Mouse (Mus musculus): ENCODE results near the gene Uggt1. TPM values are rescaled to one million over a fixed set of nuclear protein-coding genes. Genes with fewer than 3 reads are reported as not detected.

The Uggt1 gene
- polyA plus RNA-seq, 1 experiment from 2014 or later, result 61.3 TPM

DNA sequence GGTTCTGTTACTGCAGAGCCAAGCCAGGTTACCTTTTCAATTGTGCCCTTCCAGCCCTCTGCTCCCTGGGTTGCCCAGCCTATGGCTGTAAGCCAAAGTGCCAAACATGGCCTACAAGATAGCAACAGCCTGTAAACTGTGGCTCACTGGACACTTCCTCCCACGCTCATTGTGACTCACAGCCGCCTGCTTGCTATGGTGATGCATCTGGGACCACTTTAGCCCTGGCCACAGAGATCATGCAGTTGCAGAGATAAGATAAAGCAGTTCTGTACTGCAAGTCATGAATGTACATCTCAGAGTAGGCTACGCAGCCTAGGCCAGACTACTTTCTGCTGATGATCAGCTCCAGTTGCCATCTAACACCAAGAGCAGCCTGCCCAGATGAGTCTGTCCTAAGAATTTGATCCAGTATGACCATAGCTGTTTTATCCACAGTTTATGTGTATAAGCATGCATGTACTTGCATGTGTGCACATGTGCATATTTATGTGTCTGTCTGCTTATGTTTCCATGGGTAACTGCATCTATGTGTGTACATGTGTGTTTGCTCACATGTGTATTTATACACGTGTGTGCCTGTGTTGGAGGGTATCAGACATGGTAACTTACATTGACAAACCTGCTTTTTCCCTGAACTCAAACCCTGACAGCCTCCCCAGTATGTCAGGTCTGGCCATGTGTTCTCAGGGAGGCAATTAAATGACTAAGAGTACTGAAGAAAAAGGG is 114.0 kb downstream of the Uggt1 start:
- H3K4me2 ChIP-seq (replicated peaks; ENCODE audit: low read depth, low read length), result no peak overlapping the region
- H3K27ac ChIP-seq (ENCODE audit: low read length), result no peak overlapping the region
- H3K36me3 ChIP-seq (ENCODE audit: insufficient read depth, low read length), result no peaks in the 10 kb centered on the region
- H3K4me3 ChIP-seq (ENCODE audit: low read length), result no peak overlapping the region
- ATAC-seq (ENCODE audit: low FRiP score, low TSS enrichment), result no peak
- H3K27me3 ChIP-seq (ENCODE audit: insufficient read depth, low read length), result no peaks in the 10 kb centered on the region
- WGBS, result 92% methylated on average over 4 of the region's 4 CpGs
- peaks cover 27% of the 10 kb centered on the region for H3K4me1 ChIP-seq (ENCODE audit: insufficient read depth, low read length)
- no peaks in the 10 kb centered on the region for H3K9me3 ChIP-seq (ENCODE audit: low read length)
- no peak overlapping the region for H3K9ac ChIP-seq (replicated peaks; ENCODE audit: low read length)

DNA sequence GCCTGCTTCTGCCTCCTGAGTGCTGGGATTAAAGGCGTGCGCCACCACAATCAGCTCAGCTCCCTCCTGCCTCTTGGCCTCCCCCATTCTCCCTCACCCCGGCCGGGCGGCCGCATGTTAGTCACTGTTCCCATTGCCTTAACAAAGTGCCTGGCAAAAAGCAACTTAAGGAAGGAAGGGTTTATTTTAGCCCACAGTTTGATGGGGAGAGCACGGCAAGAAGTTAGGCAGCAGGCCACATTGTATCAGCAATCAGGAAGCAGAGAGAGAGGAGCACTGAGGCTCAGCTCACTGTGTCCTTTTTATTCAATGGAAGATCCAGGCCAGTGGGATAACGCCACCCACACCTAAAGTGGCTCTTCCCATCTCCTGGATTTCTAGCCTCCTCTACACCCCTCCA is 114.6 kb downstream of the Uggt1 start:
- no peaks in the 10 kb centered on the region for H3K9me3 ChIP-seq (ENCODE audit: low read length)
- H3K27me3 ChIP-seq (ENCODE audit: insufficient read depth, low read length), result no peaks in the 10 kb centered on the region
- no peaks in the 10 kb centered on the region for H3K36me3 ChIP-seq (ENCODE audit: insufficient read depth, low read length)
- H3K4me3 ChIP-seq (ENCODE audit: low read length), result no peak overlapping the region
- no peak for ATAC-seq (ENCODE audit: low FRiP score, low TSS enrichment)
- no peak overlapping the region for H3K4me2 ChIP-seq (replicated peaks; ENCODE audit: low read depth, low read length)
- 94% methylated on average over 8 of the region's 8 CpGs for WGBS
- H3K27ac ChIP-seq (ENCODE audit: low read length), result peak overlapping the region; percentile 32; the same call in 1 of the 2 replicates
- H3K4me1 ChIP-seq (ENCODE audit: insufficient read depth, low read length), result peaks cover 27% of the 10 kb centered on the region
- H3K9ac ChIP-seq (replicated peaks; ENCODE audit: low read length), result no peak overlapping the region

DNA sequence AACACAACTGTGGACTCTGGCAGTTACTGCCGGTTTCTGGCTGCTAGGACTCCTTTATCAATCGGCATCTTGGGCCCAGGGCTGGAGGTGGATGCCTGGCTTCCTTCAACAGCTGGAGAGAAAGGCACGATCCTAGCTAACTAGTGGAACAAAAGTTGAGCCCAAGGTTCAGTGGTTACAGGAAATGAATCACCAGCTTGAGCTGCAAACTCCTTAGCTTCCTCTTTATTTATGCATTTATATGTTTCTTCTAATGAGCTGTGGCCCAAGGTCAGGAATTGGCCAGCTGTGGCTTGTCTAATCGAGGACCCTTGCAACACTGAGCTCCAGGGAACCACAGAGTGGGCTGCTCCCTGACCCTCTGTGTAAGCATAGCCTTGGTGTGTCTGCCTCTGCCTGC is 115.4 kb downstream of the Uggt1 start:
- Histone ChIP-seq H3K9me3 (ENCODE audit: low read length) (peaks cover 4% of the 10 kb centered on the region; the same call in 1 of the 2 replicates), H3K4me3 (ENCODE audit: low read length) (no peak overlapping the region), H3K4me2 (replicated peaks; ENCODE audit: low read depth, low read length) (no peak overlapping the region), H3K9ac (replicated peaks; ENCODE audit: low read length) (no peak overlapping the region), H3K4me1 (ENCODE audit: insufficient read depth, low read length) (peaks cover 27% of the 10 kb centered on the region), H3K27ac (ENCODE audit: low read length) (peak overlapping the region; percentile 87), H3K36me3 (ENCODE audit: insufficient read depth, low read length) (no peaks in the 10 kb centered on the region), H3K27me3 (ENCODE audit: insufficient read depth, low read length) (no peaks in the 10 kb centered on the region)
- WGBS, result 7% methylated on average over 4 of the region's 4 CpGs
- peak; percentile 88 for ATAC-seq (ENCODE audit: low FRiP score, low TSS enrichment)

DNA sequence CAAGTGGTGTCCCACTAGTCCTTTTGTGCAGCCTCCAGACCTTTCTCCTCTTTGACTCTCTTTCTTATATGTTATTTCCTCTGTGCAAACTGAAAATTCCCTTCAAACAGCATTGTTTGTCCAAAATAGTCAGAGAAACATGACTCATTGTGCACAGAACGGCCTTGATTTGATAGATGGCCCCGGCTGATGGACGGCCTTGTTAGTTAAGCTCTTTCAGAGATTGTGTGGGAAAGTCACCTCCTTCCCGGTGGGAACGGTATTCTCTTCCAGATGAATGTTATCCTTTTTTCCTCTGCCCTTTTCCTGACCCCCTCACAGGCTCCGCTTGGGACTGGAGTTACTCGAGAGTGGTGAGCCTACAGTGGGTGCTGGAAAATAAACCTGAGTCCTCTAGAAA is 119.4 kb downstream of the Uggt1 start:
- Histone ChIP-seq H3K9me3 (ENCODE audit: low read length) (peaks cover 4% of the 10 kb centered on the region; the same call in 1 of the 2 replicates), H3K27me3 (ENCODE audit: insufficient read depth, low read length) (no peaks in the 10 kb centered on the region), H3K9ac (replicated peaks; ENCODE audit: low read length) (no peak overlapping the region), H3K4me3 (ENCODE audit: low read length) (no peak overlapping the region), H3K27ac (ENCODE audit: low read length) (no peak overlapping the region), H3K4me1 (ENCODE audit: insufficient read depth, low read length) (peaks cover 13% of the 10 kb centered on the region), H3K36me3 (ENCODE audit: insufficient read depth, low read length) (no peaks in the 10 kb centered on the region), H3K4me2 (replicated peaks; ENCODE audit: low read depth, low read length) (no peak overlapping the region)
- WGBS, result 28% methylated on average over 7 of the region's 7 CpGs
- ATAC-seq (ENCODE audit: low FRiP score, low TSS enrichment), result no peak

DNA sequence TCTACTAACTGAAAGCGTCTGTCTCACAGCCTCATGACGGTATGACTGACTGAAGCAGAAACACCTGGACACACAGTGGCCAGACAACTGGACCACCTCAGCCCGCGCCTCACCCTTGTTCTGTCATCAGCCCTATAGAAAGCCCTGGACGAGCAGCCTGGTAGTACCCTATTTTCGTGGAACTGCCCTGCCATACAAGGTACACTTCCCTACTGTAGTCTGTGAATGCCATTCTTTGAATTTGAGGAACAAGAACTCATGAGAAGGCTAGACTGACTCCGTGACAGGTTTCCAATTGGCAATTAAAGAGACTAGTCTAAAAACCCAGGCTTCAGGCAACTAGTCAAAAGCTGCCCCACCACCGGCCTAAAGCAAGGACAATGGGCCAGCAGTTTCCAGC is 123.3 kb downstream of the Uggt1 start:
- no peak overlapping the region for H3K9ac ChIP-seq (replicated peaks; ENCODE audit: low read length)
- H3K9me3 ChIP-seq (ENCODE audit: low read length), result peaks cover 4% of the 10 kb centered on the region; the same call in 1 of the 2 replicates
- WGBS, result 88% methylated on average over 8 of the region's 8 CpGs
- no peaks in the 10 kb centered on the region for H3K4me1 ChIP-seq (ENCODE audit: insufficient read depth, low read length)
- no peak overlapping the region for H3K27ac ChIP-seq (ENCODE audit: low read length)
- H3K27me3 ChIP-seq (ENCODE audit: insufficient read depth, low read length), result no peaks in the 10 kb centered on the region
- no peak for ATAC-seq (ENCODE audit: low FRiP score, low TSS enrichment)
- no peak overlapping the region for H3K4me3 ChIP-seq (ENCODE audit: low read length)
- no peaks in the 10 kb centered on the region for H3K36me3 ChIP-seq (ENCODE audit: insufficient read depth, low read length)
- H3K4me2 ChIP-seq (replicated peaks; ENCODE audit: low read depth, low read length), result no peak overlapping the region

DNA sequence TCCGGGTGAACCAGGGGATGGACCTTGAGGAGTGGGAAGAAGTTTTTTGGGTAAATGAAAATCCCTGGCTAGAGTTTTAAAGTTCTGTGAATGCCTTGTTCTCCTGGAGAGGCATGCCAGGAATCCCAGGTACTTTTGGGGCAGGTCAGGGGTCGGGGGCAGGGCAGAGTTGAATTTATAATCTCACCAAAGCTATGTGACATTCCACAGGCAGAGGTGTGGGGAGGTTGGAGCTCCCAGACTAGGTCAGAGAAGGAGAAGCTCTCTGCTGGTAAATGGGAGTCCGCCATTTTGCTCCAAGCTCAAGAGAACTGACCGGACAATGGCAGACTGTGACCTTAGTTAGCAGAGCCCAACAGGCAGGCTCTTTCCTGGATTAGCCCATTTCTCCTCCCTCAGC is 125.1 kb downstream of the Uggt1 start:
- no peak for ATAC-seq (ENCODE audit: low FRiP score, low TSS enrichment)
- Histone ChIP-seq H3K9me3 (ENCODE audit: low read length) (peaks cover 2% of the 10 kb centered on the region; the same call in 1 of the 2 replicates), H3K27ac (ENCODE audit: low read length) (no peak overlapping the region), H3K36me3 (ENCODE audit: insufficient read depth, low read length) (no peaks in the 10 kb centered on the region), H3K4me1 (ENCODE audit: insufficient read depth, low read length) (no peaks in the 10 kb centered on the region), H3K9ac (replicated peaks; ENCODE audit: low read length) (no peak overlapping the region), H3K27me3 (ENCODE audit: insufficient read depth, low read length) (no peaks in the 10 kb centered on the region), H3K4me2 (replicated peaks; ENCODE audit: low read depth, low read length) (no peak overlapping the region), H3K4me3 (ENCODE audit: low read length) (no peak overlapping the region)
- 88% methylated on average over 4 of the region's 4 CpGs for WGBS

DNA sequence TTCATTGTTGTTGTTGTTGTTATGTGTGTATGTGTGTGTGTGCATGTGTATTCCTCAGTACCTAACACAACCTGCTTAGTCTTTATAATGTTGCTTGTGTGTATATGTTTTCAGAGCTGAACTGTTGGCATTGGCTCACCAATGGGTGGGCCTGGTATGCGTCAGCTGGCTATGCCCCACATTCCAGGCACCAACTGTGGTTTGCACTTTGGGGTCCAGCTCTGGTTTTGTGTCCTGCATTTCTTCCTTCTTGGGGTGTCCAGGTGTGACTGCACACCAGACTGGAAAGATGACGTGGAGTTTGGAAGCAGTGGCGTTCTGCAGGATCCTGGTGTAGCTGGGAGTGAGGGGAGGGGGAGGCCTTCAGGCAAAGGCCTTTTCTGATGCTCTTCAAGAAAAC is 125.6 kb downstream of the Uggt1 start:
- H3K4me3 ChIP-seq (ENCODE audit: low read length), result no peak overlapping the region
- ATAC-seq (ENCODE audit: low FRiP score, low TSS enrichment), result no peak
- no peak overlapping the region for H3K9ac ChIP-seq (replicated peaks; ENCODE audit: low read length)
- H3K36me3 ChIP-seq (ENCODE audit: insufficient read depth, low read length), result no peaks in the 10 kb centered on the region
- H3K4me2 ChIP-seq (replicated peaks; ENCODE audit: low read depth, low read length), result no peak overlapping the region
- H3K27ac ChIP-seq (ENCODE audit: low read length), result no peak overlapping the region
- H3K9me3 ChIP-seq (ENCODE audit: low read length), result no peaks in the 10 kb centered on the region
- H3K4me1 ChIP-seq (ENCODE audit: insufficient read depth, low read length), result no peaks in the 10 kb centered on the region
- WGBS, result 71% methylated on average over 3 of the region's 3 CpGs
- H3K27me3 ChIP-seq (ENCODE audit: insufficient read depth, low read length), result no peaks in the 10 kb centered on the region

DNA sequence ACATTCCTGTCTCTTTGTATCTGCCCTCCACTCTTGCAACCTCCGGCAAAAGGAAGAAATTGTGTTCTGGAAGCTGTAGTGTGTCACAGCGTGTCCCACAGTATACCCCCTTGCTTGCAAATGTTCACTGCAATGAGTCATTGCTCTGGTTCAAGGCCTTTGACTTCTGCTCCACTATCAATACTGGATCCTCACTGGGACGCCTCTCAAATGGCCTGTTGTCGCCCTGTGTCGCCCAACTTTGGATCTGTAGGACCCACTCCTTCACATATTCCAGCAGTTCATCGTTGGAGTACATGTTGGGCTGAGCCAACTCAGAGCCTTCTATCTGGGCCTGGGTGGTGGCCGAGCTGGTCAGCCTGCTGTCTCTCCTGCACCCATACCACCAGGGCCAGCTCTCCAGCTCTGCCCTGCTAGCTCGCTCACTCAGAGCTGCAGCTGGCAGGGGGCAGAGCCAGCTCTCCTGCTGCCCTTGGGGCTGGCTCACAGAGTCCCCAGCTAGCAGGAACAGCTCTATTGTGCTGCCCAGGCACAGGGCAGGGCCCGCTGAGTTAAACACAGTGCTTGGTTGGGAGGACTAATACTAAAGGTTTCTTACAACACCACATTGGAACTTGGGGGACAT is 126.3 kb downstream of the Uggt1 start:
- Histone ChIP-seq H3K4me2 (replicated peaks; ENCODE audit: low read depth, low read length) (no peak overlapping the region), H3K4me1 (ENCODE audit: insufficient read depth, low read length) (no peaks in the 10 kb centered on the region), H3K27ac (ENCODE audit: low read length) (no peak overlapping the region), H3K27me3 (ENCODE audit: insufficient read depth, low read length) (no peaks in the 10 kb centered on the region), H3K9me3 (ENCODE audit: low read length) (no peaks in the 10 kb centered on the region), H3K36me3 (ENCODE audit: insufficient read depth, low read length) (no peaks in the 10 kb centered on the region), H3K4me3 (ENCODE audit: low read length) (no peak overlapping the region), H3K9ac (replicated peaks; ENCODE audit: low read length) (no peak overlapping the region)
- WGBS, result 83% methylated on average over 9 of the region's 9 CpGs
- no peak for ATAC-seq (ENCODE audit: low FRiP score, low TSS enrichment)

DNA sequence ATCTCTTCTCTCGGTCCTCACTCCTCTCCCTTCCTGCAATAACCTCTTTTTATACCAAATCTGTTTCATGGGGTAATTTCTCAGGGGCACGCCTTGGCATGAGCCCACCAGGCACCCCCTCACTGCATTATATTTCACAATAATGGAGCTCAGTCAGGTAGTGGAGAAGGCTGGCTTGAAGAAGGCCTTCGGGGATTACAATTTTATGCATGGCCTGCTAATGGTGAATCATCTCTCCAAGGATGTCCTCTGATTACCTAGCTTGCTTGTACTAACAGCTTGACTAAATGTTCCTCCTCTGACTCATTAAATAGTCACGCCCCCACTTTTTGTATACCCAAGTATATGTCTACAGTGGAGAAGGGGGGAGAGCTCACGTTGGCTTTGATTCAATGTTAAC is 128.0 kb downstream of the Uggt1 start:
- no peaks in the 10 kb centered on the region for H3K36me3 ChIP-seq (ENCODE audit: insufficient read depth, low read length)
- ATAC-seq (ENCODE audit: low FRiP score, low TSS enrichment), result no peak
- 64% methylated on average over 5 of the region's 5 CpGs for WGBS
- no peaks in the 10 kb centered on the region for H3K27me3 ChIP-seq (ENCODE audit: insufficient read depth, low read length)
- no peak overlapping the region for H3K9ac ChIP-seq (replicated peaks; ENCODE audit: low read length)
- H3K27ac ChIP-seq (ENCODE audit: low read length), result no peak overlapping the region
- H3K4me3 ChIP-seq (ENCODE audit: low read length), result no peak overlapping the region
- H3K9me3 ChIP-seq (ENCODE audit: low read length), result no peaks in the 10 kb centered on the region
- H3K4me1 ChIP-seq (ENCODE audit: insufficient read depth, low read length), result no peaks in the 10 kb centered on the region
- no peak overlapping the region for H3K4me2 ChIP-seq (replicated peaks; ENCODE audit: low read depth, low read length)

DNA sequence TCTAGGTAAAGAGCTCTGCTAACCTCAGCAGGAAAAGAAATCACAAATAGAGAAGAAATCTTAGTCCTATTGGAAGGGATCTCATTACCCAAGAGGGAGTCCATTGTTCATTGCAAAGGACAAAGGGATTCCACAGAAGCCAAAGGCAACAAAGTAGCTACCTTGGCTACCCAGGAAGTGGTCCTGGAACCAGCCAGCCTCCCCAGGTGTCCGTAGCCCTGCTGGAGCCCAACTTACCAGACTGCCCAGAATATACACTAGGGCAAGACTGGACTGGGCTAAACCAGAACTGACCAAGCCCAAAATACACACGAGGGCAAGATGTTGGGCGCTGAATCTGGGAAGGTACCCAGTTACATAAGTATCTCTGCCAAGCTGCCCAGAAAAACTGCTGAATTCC is 129.7 kb downstream of the Uggt1 start:
- Histone ChIP-seq H3K4me2 (replicated peaks; ENCODE audit: low read depth, low read length) (no peak overlapping the region), H3K27me3 (ENCODE audit: insufficient read depth, low read length) (no peaks in the 10 kb centered on the region), H3K4me3 (ENCODE audit: low read length) (no peak overlapping the region), H3K4me1 (ENCODE audit: insufficient read depth, low read length) (no peaks in the 10 kb centered on the region), H3K9me3 (ENCODE audit: low read length) (no peaks in the 10 kb centered on the region), H3K27ac (ENCODE audit: low read length) (no peak overlapping the region), H3K9ac (replicated peaks; ENCODE audit: low read length) (no peak overlapping the region), H3K36me3 (ENCODE audit: insufficient read depth, low read length) (no peaks in the 10 kb centered on the region)
- WGBS, result 88% methylated on average over 3 of the region's 3 CpGs
- no peak for ATAC-seq (ENCODE audit: low FRiP score, low TSS enrichment)

Data from kidney, embryonic 16.5 days (tissue).